Mouse (Mus musculus) liver, postnatal 0 days (tissue): ENCODE measurements around the gene Cutc.

Experiments used
- CTCF ChIP-seq: sonication (generic); IDR thresholded peaks from 2 replicates; pipeline ENCODE4 v1.5.1; 2016; ENCODE audit warnings: antibody characterized with exemption, low read depth
- EP300 ChIP-seq: IDR thresholded peaks from 2 replicates; pipeline ENCODE4 v1.6.1; 2016; ENCODE audit warnings: antibody characterized with exemption, low read depth, mild to moderate bottlenecking

GRCm38 (mm10) chr19:43730037-43730428, 22.8 kb upstream of the Cutc start:
- TF ChIP-seq CTCF (no peak), EP300 (no peak)
